Comparison of ENCODE assay signal across 10 mouse cellular contexts in the genomic region with DNA sequence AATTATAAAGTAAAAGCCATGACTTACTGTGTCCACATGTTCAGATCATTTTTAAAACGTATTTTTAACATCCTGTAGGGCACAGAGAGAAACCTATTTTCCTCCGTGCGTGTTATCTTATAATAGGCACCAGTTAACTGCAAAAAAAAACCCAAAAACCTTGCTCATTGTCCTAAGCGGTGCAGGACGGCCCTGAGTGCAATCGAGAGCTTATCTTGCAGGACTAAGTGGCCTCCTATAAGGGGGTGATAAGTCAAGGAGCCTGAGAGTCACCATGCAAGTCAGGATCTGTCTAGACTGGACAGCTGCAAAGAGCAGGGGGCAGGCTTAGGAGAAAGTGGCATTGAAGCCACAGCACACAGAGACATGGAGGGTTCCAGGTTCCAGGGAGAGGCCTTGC. TPM values are rescaled to one million over a fixed set of nuclear protein-coding genes. Genes with fewer than 3 reads are reported as not detected.
DNase-seq lines count a peak whose midpoint lies in the region; ATAC-seq and TF ChIP-seq lines count a peak whose summit lies in the region.
"Had no signal": no experiment of that assay in that cellular context is flagged by ENCODE, and none has a peak within 500 bp of the region (broad histone marks: within the 10 kb centered on the region; RNA-seq: fewer than 3 reads in every experiment).

No protein-coding gene starts in this region.

- H3K4me3 ChIP-seq in lung, postnatal 0 days (ENCODE audit: low read depth, low read length): no peak overlapping the region
- H3K4me3 ChIP-seq in hindbrain, embryonic 11.5 days (ENCODE audit: low read depth, low read length): 0 out of 2 replicates have a peak overlapping the region, but pooled peaks have one; percentile 6
- peak overlapping the region; percentile 22 for H3K4me3 ChIP-seq in liver, embryonic 15.5 days (replicated peaks)
- H3K4me3 ChIP-seq in stomach, embryonic 16.5 days (replicated peaks; ENCODE audit: low read length): 0 out of 2 replicates have a peak overlapping the region, but pooled peaks have one; percentile 9

- no peak for DNase-seq in lung, postnatal 0 days (ENCODE audit: low spot score)
- DNase-seq in lung, postnatal 10 days: no peak
- no peak for DNase-seq in hindbrain, embryonic 11.5 days (ENCODE audit: low spot score)
- DNase-seq in kidney, postnatal 4 days: no peak
- DNase-seq in yolk sac, embryonic 10.5 days (ENCODE audit: low spot score): no peak
- DNase-seq in retina, embryonic 14.5 days (ENCODE audit: low spot score): no peak
- DNase-seq: cerebellum, adult 2 months; right cerebral cortex, postnatal 25 days had no signal

- no peaks in the 10 kb centered on the region for H3K27me3 ChIP-seq in lung, postnatal 0 days (replicated peaks; ENCODE audit: insufficient read depth, low read length)
- H3K27me3 ChIP-seq in hindbrain, embryonic 11.5 days (ENCODE audit: control insufficient read depth, insufficient read depth, low read length): no peaks in the 10 kb centered on the region
- H3K27me3 ChIP-seq in liver, embryonic 15.5 days: no peaks in the 10 kb centered on the region
- H3K27me3 ChIP-seq in stomach, embryonic 16.5 days (ENCODE audit: control insufficient read depth, insufficient read depth, low read length): no peaks in the 10 kb centered on the region

- H3K27ac ChIP-seq in lung, postnatal 0 days (ENCODE audit: low read length): peak overlapping the region; percentile 59
- H3K27ac ChIP-seq in hindbrain, embryonic 11.5 days (ENCODE audit: low read depth, low read length): no peak overlapping the region
- peak overlapping the region; percentile 71 for H3K27ac ChIP-seq in liver, embryonic 15.5 days (replicated peaks)
- H3K27ac ChIP-seq in stomach, embryonic 16.5 days (ENCODE audit: low read length): no peak overlapping the region; the same call in 1 of the 2 replicates

- no peak for ATAC-seq in lung, postnatal 0 days
- no peak for ATAC-seq in hindbrain, embryonic 11.5 days (ENCODE audit: low FRiP score)
- ATAC-seq in liver, embryonic 15.5 days (ENCODE audit: insufficient read depth): no peak
- ATAC-seq in stomach, embryonic 16.5 days (ENCODE audit: insufficient read depth, low FRiP score): no peak

- TF ChIP-seq CTCF in lung, postnatal 0 days (IDR thresholded peaks at IDR 0.05): no peak

- WGBS in lung, postnatal 0 days: 32% methylated on average over 6 of the region's 6 CpGs
- 85% methylated on average over 6 of the region's 6 CpGs for WGBS in hindbrain, embryonic 11.5 days
- WGBS in liver, embryonic 15.5 days (ENCODE audit: insufficient replicate concordance): 20% methylated on average over 6 of the region's 6 CpGs
- 37% methylated on average over 6 of the region's 6 CpGs for WGBS in stomach, embryonic 16.5 days

- peaks cover 50% of the 10 kb centered on the region for H3K36me3 ChIP-seq in lung, postnatal 0 days (ENCODE audit: insufficient read depth, low read length)
- peaks cover 53% of the 10 kb centered on the region for H3K36me3 ChIP-seq in hindbrain, embryonic 11.5 days (ENCODE audit: control insufficient read depth, insufficient read depth, low read length)
- peaks cover 97% of the 10 kb centered on the region for H3K36me3 ChIP-seq in liver, embryonic 15.5 days (replicated peaks)
- peaks cover 52% of the 10 kb centered on the region for H3K36me3 ChIP-seq in stomach, embryonic 16.5 days (ENCODE audit: control insufficient read depth, insufficient read depth, low read length)

- no peak overlapping the region for H3K9ac ChIP-seq in lung, postnatal 0 days (replicated peaks; ENCODE audit: low read depth)
- 0 out of 2 replicates have a peak overlapping the region, but pooled peaks have one; percentile 7 for H3K9ac ChIP-seq in hindbrain, embryonic 11.5 days (ENCODE audit: low read depth, low read length)
- H3K9ac ChIP-seq in liver, embryonic 15.5 days: 0 out of 2 replicates have a peak overlapping the region, but pooled peaks have one; percentile 15
- H3K9ac ChIP-seq in stomach, embryonic 16.5 days (ENCODE audit: low read length): peak overlapping the region; percentile 15; the same call in 1 of the 2 replicates

- peak; percentile 35; the same call in 1 of the 2 replicates for TF ChIP-seq EP300 in lung, postnatal 0 days (IDR thresholded peaks at IDR 0.05)

- peak overlapping the region; percentile 34 for H3K4me2 ChIP-seq in lung, postnatal 0 days (replicated peaks; ENCODE audit: low read depth, low read length)
- 0 out of 2 replicates have a peak overlapping the region, but pooled peaks have one; percentile 3 for H3K4me2 ChIP-seq in hindbrain, embryonic 11.5 days (replicated peaks; ENCODE audit: low read depth, low read length)
- peak overlapping the region; percentile 93 for H3K4me2 ChIP-seq in liver, embryonic 15.5 days
- peak overlapping the region; percentile 97 for H3K4me2 ChIP-seq in stomach, embryonic 16.5 days (ENCODE audit: low read depth, low read length)

- no peaks in the 10 kb centered on the region for H3K9me3 ChIP-seq in lung, postnatal 0 days (ENCODE audit: low read length)
- no peaks in the 10 kb centered on the region for H3K9me3 ChIP-seq in hindbrain, embryonic 11.5 days (ENCODE audit: control insufficient read depth, low read length)
- H3K9me3 ChIP-seq in liver, embryonic 15.5 days (replicated peaks): no peaks in the 10 kb centered on the region
- H3K9me3 ChIP-seq in stomach, embryonic 16.5 days (replicated peaks; ENCODE audit: control insufficient read depth, low read length): no peaks in the 10 kb centered on the region

- H3K4me1 ChIP-seq in lung, postnatal 0 days (ENCODE audit: insufficient read depth, low read depth, low read length): peaks cover 37% of the 10 kb centered on the region
- H3K4me1 ChIP-seq in hindbrain, embryonic 11.5 days (replicated peaks; ENCODE audit: control insufficient read depth, insufficient read depth, low read length): peaks cover 23% of the 10 kb centered on the region
- peaks cover 85% of the 10 kb centered on the region for H3K4me1 ChIP-seq in liver, embryonic 15.5 days (replicated peaks)
- peaks cover 76% of the 10 kb centered on the region for H3K4me1 ChIP-seq in stomach, embryonic 16.5 days (ENCODE audit: control insufficient read depth, insufficient read depth, low read length)

RNA-seq across cellular contexts. Expression of a gene that starts 6.4 kb away (rescaled TPM):
- 99.3 and 118 TPM in 2 replicates for polyA plus RNA-seq in lung, postnatal 0 days (2015; fragmentation: Nextera tagmentation; extraction: Ambion mirVana)
- 314 and 349 TPM in 2 replicates for polyA plus RNA-seq in hindbrain, embryonic 11.5 days (2014; fragmentation: Nextera tagmentation; extraction: Ambion mirVana)
- polyA plus RNA-seq in liver, embryonic 15.5 days (2015; fragmentation: Nextera tagmentation; extraction: Ambion mirVana): 108 and 124 TPM in 2 replicates
- polyA plus RNA-seq in stomach, embryonic 16.5 days (2015; fragmentation: Nextera tagmentation; extraction: Ambion mirVana): 329 and 336 TPM in 2 replicates

RNA-seq across cellular contexts. Expression of a gene that starts 33.0 kb away (rescaled TPM):
- 0.53 and 0.60 TPM in 2 replicates for polyA plus RNA-seq in lung, postnatal 0 days (2015; fragmentation: Nextera tagmentation; extraction: Ambion mirVana)
- 0.06 TPM in 1 of 2 replicates, not detected in the other for polyA plus RNA-seq in hindbrain, embryonic 11.5 days (2014; fragmentation: Nextera tagmentation; extraction: Ambion mirVana)
- 0.03 TPM in 1 of 2 replicates, not detected in the other for polyA plus RNA-seq in liver, embryonic 15.5 days (2015; fragmentation: Nextera tagmentation; extraction: Ambion mirVana)
- polyA plus RNA-seq in stomach, embryonic 16.5 days (2015; fragmentation: Nextera tagmentation; extraction: Ambion mirVana): 0.14 and 0.39 TPM in 2 replicates

Comparison
In these comparisons a context has a peak if more than half of its experiments do, and no peak if none do; other contexts are left out.
1. H3K27ac ChIP-seq: peak in lung, postnatal 0 days (single experiment) and liver, embryonic 15.5 days (single experiment); none in hindbrain, embryonic 11.5 days (single experiment) and stomach, embryonic 16.5 days (single experiment).
2. H3K4me2 ChIP-seq: peak in every context shown above with its lines; median percentile 97 in stomach, embryonic 16.5 days; 93 in liver, embryonic 15.5 days; 34 in lung, postnatal 0 days; 3 in hindbrain, embryonic 11.5 days.